Mouse (Mus musculus): ENCODE measurements at regions not wholly inside any gene's neighbourhood (a gene's known extent, or its start where the extent isn't known, plus 50 kb on each side); places are given as distances from the start of the nearest gene placed in this dataset.
A peak's percentile ranks its signal among the peaks of the same experiment; 100 is the strongest.

DNA sequence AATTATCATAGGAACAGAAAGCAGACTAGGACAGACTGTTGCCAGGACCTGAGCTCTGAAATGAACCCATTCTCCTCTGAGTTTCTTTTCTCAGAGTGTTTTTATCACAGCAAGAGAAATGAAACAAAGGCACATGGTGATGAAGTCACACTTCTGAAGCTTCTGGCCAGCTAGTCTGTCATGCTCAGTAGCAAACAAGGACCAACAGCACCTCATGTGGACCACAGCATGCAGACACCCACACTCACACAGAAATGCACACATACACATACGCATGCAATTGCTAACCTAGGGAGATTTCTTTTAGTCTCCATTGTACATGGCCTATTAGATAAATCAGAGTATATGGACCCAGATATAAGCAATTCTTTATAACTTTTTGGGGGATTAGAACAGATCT is 76.3 kb upstream of the Thbs1 start:
- no peak for DNase-seq (ENCODE audit: low spot score)

DNA sequence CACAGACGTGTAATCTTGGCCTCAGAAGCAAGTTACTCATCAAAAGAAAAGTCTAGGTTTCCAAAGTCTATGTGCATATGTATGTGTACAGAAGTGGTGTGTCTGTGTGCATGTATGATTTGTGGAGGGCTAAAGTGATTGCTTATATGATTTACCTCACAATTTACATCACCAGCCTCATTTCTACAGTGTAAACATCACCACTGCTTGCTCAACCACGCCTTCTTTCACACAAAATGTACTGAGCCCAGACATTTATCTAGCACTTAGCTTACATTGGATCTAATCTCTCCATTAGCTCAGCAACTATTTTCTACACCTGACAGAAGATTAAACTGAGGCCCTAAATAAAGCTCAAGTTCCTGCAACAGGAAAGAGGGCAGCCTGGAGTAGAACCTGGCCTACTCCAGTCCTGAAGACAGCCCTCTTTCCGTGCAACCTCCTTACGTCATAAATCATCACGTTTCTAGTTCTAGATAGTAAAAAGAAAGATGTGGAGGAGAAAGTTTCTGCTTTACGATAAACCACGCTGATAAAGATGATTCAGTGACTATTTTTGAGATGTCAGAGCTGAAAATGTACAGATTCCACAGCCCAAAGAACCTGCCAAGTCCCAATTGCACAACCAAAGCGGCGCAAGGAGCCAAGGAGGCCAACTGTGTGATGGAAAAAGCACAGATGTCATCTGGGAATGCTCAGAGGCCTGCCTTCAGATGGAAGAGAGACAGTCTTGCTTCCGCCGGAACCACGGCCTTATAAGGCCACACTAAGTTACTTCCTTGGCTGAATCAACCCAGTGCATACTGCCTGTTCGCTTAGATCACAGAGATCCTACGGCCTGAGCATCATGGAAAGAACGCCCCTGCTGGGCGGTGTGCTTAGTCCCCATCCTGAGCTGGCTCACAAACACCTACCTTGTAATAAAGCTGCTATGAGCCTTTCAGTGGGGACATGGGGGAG is 72.5 kb upstream of the Thbs1 start:
- peak; percentile 32 for DNase-seq (ENCODE audit: low spot score)

DNA sequence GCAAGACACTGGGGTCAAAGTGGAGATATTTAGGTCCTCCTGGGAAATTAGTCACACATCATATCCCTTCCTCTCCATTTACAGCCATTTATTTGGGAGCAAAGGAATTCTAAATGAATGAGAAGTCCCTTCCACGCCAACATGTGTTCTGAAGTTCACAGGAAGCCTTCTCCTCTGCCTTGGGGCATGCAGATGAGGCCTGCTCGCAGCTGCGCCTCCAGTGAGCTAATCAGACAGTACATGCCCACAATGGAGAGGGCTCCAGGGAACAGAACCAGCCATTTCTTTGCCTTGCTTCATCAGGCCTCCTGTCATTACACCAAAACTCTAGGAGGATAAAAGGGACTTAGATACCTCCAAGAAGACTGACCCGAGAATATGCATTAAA is 71.9 kb upstream of the Thbs1 start:
- no peak for DNase-seq (ENCODE audit: low spot score)

DNA sequence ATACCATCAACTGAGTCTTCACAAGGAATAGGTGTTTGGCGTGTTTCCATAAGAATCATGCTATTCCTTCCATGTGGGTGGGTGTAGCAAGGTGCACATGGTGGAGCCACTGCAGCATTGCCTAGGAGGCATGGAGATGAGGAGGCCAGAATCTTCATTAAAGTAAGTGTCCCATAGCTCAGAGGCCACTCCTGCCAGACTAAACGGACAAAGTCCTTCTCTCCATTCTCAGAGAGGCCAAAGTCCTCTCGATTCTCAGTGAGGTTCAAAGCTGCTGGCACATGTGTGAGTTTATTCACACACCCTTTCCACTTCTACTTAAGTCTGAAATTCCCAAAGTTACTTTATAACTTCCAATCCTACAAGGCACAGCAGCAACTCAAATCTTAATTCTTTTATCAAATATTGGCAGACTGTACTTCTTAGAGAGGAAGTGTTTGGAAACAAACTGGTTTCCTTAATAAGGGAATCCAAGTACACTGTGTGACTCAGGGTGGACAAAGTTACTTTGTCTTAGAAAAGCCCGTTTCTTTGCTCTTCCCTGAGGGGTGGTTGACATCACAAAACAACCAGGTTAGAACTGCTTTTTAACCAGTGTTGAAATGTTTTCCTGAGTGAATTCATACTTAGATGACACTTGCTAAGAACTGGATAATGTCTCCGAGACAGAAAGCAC is 69.2 kb upstream of the Thbs1 start:
- no peak for DNase-seq (ENCODE audit: low spot score)

DNA sequence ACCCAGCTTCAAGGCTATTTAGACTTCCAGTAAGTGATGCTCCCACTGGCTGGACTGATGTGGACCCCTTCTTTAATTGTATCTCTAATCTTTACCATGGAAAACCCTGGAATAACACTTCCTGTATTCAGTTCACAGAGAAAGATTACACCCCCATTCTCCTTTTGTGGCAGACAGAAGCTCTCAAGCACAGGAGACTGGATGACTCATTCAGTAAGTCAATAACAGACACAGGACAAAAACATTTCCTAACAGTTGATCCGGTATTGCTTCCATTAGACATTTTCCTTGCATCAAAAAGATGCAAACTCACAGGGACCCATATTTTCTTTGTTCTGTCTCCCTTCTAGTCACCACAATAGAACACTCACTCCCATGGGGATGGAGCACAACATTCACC is 67.0 kb upstream of the Thbs1 start:
- DNase-seq (ENCODE audit: low spot score): no peak

DNA sequence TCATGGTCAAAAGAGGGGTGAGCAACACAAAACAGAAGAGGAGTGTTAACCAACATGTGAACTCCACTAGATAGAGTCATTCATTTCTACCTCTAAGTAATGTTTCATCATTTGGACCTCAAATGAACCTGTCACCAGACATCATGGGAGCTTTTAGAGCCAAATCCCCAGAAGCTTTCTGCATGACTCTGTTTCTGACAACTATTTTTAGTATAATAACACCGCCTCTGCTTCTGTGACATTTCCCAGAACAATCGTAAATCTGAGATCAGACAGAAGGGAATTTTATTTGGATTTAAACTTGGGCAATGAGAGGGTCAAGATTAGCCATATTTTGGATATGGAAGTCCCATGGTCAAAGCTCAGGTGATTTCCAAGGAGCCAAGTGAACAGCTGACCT is 61.4 kb upstream of the Thbs1 start:
- no peak for DNase-seq (ENCODE audit: low spot score)

DNA sequence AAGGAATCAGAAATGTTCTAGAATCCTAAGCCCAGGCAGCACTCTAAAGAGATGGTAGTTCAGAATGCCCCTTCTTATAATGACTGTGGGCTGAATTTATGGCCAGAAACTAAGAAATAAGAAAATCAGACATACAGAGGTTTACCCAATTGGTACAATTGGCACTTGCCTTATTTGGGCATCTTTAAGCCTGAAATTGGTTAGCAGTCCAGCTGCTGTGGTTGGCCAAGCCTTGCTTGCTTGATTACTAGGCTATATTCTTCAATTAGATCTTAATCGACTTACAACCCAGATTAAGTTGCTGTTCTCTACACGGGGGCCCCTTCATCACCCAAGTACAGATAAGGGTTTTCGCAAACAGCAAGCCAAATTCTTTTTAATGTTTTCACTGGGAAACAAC is 60.1 kb upstream of the Thbs1 start:
- no peak for DNase-seq (ENCODE audit: low spot score)

DNA sequence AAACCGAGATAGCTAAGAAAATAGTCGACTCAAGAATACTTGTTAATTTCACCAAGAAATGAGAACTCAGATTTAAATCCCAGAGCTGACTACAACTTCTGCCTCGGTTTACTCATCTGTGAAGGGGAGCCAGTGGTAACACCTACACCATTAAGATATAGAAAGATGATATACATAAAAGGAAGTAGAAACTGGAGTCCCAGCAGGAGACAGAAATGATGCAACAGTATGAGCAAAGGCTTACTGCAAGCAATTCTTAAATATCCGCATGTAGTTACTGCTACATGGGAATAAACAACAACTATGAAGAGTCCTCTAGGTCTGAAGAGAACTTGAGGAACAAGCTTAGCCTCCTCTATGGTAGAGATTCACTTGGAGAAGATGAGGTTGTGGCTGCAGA is 58.2 kb upstream of the Thbs1 start:
- no peak for DNase-seq (ENCODE audit: low spot score)

DNA sequence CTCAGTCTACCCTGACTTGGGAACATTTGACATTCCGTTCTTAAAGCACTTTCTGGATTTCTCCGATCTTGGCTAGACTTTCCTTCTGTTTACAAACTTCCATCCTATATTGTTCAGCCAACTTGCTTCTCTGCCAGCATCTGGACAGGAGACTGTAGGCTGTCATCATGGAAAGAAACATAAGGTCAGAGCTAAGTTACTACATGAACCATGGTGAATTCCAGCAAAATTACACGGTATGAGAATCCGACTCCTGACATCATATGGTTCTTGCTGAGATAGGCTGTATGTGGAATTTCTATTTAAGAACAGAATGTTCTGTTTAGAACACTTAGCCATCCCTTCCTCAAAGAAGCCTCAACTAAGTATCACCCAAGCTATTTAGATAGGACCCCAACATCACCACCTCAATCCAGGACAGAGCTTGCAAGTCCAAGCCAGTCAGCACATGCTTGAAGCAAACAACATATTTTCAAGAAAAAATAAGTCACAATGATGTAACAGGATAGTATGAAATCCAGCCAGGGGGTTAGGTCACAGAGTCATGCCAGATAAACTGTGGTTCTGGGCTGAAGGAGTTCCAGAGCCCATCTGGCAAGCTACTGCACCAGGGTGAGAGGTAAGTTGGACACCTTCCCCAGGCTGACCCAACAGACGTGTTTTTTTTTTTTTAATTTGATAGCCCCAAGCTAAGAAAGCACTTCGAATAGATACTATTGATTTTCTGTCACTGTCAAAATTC is 52.9 kb upstream of the Thbs1 start:
- no peak for DNase-seq (ENCODE audit: low spot score)

DNA sequence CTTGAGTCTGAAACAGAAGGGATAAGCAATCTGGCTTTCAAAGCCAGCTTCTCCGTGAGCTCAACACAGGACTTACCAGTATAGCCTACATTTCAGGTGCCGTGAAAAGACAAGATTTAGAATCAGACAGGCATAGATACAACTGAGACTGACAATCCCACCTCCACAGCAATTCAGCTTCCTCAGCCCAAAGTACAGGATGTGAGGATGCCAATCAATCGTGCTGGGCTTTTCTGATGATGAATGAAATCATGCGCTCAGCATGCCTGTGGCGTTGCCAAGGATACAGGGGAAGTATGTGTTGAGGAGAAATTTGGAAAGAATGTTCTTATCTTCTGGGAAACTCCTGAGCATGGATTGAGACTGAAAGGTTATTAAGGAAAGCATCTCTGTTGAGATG is 50.4 kb upstream of the Thbs1 start:
- no peak for DNase-seq (ENCODE audit: low spot score)
